Mouse (Mus musculus) cerebellum, adult (tissue): ENCODE results near the gene Dlgap3.

Source experiments
- ATAC-seq: cut with Nextera tagmentation; 2 replicates; pipeline ENCODE4 v1.9.2; 2017; ENCODE audit warnings: mild to moderate bottlenecking, moderate library complexity, mixed read lengths; ENCODE audit not compliant: insufficient number of reproducible peaks, low FRiP score, low TSS enrichment

The Dlgap3 gene

GRCm38 (mm10) chr4:127211318-127211717, 42.3 kb downstream of the Dlgap3 start:
- no peak for ATAC-seq

- no peak for ATAC-seq
Observed at GRCm38 (mm10) chr4:127214510-127214909, 45.5 kb downstream of the Dlgap3 start.

- ATAC-seq: no peak
Observed at GRCm38 (mm10) chr4:127215103-127215502, 46.1 kb downstream of the Dlgap3 start.

- ATAC-seq: no peak
Observed at GRCm38 (mm10) chr4:127215799-127216198, 46.8 kb downstream of the Dlgap3 start.

GRCm38 (mm10) chr4:127216251-127216651, 47.2 kb downstream of the Dlgap3 start:
- peak; percentile 77; the same call in 1 of the 2 replicates for ATAC-seq

- ATAC-seq: no peak
Observed at GRCm38 (mm10) chr4:127217048-127217447, 48.0 kb downstream of the Dlgap3 start.

GRCm38 (mm10) chr4:127223291-127223690, 54.3 kb downstream of the Dlgap3 start:
- ATAC-seq: no peak

GRCm38 (mm10) chr4:127223755-127224154, 54.8 kb downstream of the Dlgap3 start:
- ATAC-seq: no peak

GRCm38 (mm10) chr4:127224444-127225100, 55.6 kb downstream of the Dlgap3 start:
- no peak for ATAC-seq

GRCm38 (mm10) chr4:127226067-127226466, 57.1 kb downstream of the Dlgap3 start:
- no peak for ATAC-seq

- no peak for ATAC-seq
Observed at GRCm38 (mm10) chr4:127227051-127227673, 58.2 kb downstream of the Dlgap3 start.

GRCm38 (mm10) chr4:127232028-127232427, 63.0 kb downstream of the Dlgap3 start:
- ATAC-seq: peak; percentile 68; the same call in 1 of the 2 replicates

GRCm38 (mm10) chr4:127232551-127232950, 63.5 kb downstream of the Dlgap3 start:
- ATAC-seq: no peak

GRCm38 (mm10) chr4:127233416-127234125, 64.6 kb downstream of the Dlgap3 start:
- ATAC-seq: no peak

- ATAC-seq: peak; percentile 37; the same call in 1 of the 2 replicates
Observed at GRCm38 (mm10) chr4:127235742-127236487, 66.9 kb downstream of the Dlgap3 start.

GRCm38 (mm10) chr4:127236631-127237030, 67.6 kb downstream of the Dlgap3 start:
- no peak for ATAC-seq

GRCm38 (mm10) chr4:127237271-127237670, 68.3 kb downstream of the Dlgap3 start:
- no peak for ATAC-seq

GRCm38 (mm10) chr4:127242696-127243095, 73.7 kb downstream of the Dlgap3 start:
- ATAC-seq: no peak

- ATAC-seq: peak; percentile 85
Observed at GRCm38 (mm10) chr4:127243552-127243951, 74.5 kb downstream of the Dlgap3 start, which contains the start of gene Smim12. Gene Smim12 (plus strand): TSS chr4:127243784.

- peak; percentile 60 for ATAC-seq
Observed at GRCm38 (mm10) chr4:127243953-127244352, 74.9 kb downstream of the Dlgap3 start.
